Mouse (Mus musculus): Measurements from ENCODE around the gene Tank.

- TF ChIP-seq CTCF (IDR thresholded peaks at IDR 0.05; ENCODE audit: borderline replicate concordance, control insufficient read depth, extremely low read depth, insufficient read depth, low read length, poor library complexity) (no peak), POLR2A (IDR thresholded peaks at IDR 0.05; ENCODE audit: control insufficient read depth, extremely low read depth, insufficient read depth, low read length, poor library complexity) (no peak)
These were observed 9.2 kb upstream of the Tank start for GRCm38 (mm10) chr2:61569181-61569580.

Measured in thymus, adult 2 months (tissue).